Mouse (Mus musculus): ENCODE measurements around the gene Vmo1.
"Not testable (repeated sequence)": the region's sequence is repeated elsewhere in the genome, so short reads cannot be mapped to it uniquely, and the experiment has no call there.

Gene Vmo1

DNA sequence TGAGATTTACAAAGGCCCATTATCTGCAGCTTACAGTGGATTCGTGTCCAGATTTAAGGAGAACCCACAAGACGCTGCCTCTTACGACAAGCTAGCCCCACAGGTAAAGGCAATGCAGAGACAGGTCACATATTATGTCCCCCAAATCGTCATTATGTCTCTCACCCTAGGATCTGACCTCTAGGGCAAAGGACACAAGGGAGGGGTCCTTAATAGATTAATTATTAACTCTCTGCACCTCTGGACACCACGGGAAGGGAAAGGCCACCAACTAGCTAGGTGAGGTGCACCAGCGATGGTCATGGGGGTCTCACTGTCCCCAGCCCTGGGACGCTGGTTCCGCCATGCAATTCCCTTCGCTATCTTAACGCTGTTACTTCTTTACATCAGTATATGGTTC is 4.5 kb upstream of the Vmo1 start, which contains the start of gene Gltpd2:
Gltpd2 (plus strand) TSS at position 274 of the 400 bp plus-strand sequence.
- no peak for DNase-seq

DNA sequence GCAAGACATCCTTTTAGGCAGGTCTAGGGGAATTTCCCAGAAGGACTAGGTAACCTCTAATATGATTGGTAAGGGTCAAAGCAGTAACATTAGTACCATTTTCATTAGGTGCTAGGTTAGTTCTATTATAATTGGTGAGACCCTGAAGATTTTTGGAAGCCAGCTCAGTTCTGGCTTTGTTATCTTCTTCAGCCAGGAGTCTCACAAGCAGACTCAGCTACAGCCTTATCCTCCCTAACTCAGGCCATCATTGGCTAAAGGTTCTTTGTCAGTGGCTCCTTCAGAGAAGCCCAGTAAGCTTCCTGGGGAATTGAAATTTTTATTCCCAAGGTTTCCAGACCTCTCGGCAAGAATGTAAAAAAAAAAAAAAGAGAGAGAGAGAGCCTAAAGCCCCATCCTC is 4.0 kb upstream of the Vmo1 start:
- no peak for DNase-seq

- DNase-seq = peak; percentile 55 to 61
Observed at GRCm38 (mm10) chr11:70516352-70516751, 1.9 kb upstream of the Vmo1 start.

DNA sequence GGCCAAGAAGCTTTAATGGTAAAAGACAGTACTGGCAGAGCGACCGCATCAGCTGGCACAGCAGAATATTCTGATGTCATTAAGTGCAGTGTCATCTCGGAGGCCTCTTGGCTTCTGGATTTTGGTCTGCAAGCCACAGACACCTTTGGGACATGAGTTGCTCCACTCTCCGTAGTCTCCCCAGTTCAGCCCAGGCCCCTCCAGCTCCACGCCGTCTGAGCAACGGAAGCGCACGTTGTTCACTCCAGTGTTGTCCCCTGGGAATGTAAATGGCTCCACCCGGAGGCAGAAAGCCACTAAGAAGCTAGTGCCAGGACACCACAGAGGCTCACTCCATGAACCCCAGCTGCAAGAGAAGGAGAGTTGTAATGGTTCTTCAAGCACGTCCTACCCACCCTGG is 896 bp downstream of the Vmo1 start:
- no peak for DNase-seq

DNA sequence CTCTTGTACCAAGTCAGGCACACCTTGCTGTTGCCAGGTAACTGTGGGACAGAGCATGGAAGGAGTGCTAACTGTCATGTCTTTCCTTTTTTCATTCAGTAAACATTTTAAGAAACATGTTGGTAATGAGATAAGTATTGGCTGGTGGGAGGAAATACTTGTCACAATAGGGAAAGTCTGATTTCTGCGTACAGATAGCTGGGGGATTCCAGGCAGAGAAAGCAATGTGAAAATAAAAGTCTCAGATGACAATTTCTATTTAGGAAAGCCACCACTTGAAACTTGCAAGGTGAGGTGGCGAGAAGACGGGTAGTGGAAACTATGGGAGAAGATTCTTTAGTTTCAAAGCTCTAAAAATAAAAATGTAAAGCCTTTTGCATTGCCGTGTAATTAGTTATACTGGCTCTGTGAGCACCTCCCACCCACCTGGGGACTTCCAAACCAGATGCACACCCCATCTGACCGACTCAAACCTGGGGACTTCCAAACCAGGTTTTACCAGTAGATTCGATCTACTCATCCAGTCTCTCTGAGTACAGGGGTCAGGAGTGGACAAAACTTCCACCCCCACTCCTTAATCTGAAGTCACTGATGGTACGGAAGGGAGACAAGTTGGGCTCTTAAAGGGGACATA is 1.6 kb downstream of the Vmo1 start:
- no peak for DNase-seq

GRCm38 (mm10) chr11:70511825-70512224 is 2.6 kb downstream of the Vmo1 start:
- DNase-seq = no peak

DNA sequence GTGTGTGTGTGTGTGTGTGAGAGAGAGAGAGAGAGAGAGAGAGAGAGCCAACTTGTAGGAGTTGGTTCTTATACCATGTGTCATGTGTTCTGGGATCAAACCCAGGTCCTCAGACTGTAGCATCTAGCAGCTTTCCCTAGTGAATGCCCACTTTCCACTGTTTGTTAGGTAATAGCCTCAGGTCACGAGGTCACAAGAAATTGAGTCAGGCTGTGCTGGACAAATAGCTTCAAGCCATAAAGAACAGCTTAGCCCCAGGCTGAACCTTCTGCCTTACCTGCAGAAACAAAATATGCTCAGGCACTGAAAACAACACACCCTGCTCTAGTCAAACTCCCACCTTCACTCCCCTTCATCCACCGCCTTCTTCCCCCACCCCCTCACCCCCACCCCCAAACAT is 3.2 kb downstream of the Vmo1 start:
- DNase-seq = no peak

GRCm38 (mm10) chr11:70509753-70510564 is 4.5 kb downstream of the Vmo1 start:
- peak; percentile 58 to 63 for DNase-seq

- no peak for DNase-seq
Observed at GRCm38 (mm10) chr11:70506962-70507515, 7.4 kb downstream of the Vmo1 start.

- peak; percentile 73 to 74 for DNase-seq
Observed at GRCm38 (mm10) chr11:70506385-70506784, 8.0 kb downstream of the Vmo1 start.

GRCm38 (mm10) chr11:70504970-70505369 is 9.4 kb downstream of the Vmo1 start, which contains the start of gene Tm4sf5:
TSS of gene Tm4sf5 (plus strand) at chr11:70505244.
- DNase-seq = no peak

GRCm38 (mm10) chr11:70502018-70502417 is 12.4 kb downstream of the Vmo1 start:
- no peak for DNase-seq

DNA sequence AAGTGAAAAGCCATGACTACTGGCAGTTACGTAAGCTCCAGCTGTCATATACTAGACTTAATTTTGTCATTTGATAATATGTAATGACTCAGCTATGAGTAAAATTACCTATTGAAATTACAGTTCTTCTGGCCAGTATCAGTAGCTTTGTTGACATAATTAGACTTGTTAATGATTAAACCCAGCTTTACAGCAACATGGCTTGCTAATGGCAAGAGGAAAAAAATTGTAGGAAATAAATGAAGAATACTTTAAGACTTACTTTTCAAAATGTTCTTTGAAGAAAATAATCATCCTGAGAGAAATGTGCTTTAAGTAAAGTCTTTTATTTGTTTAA is 14.0 kb downstream of the Vmo1 start:
- no peak for DNase-seq

DNA sequence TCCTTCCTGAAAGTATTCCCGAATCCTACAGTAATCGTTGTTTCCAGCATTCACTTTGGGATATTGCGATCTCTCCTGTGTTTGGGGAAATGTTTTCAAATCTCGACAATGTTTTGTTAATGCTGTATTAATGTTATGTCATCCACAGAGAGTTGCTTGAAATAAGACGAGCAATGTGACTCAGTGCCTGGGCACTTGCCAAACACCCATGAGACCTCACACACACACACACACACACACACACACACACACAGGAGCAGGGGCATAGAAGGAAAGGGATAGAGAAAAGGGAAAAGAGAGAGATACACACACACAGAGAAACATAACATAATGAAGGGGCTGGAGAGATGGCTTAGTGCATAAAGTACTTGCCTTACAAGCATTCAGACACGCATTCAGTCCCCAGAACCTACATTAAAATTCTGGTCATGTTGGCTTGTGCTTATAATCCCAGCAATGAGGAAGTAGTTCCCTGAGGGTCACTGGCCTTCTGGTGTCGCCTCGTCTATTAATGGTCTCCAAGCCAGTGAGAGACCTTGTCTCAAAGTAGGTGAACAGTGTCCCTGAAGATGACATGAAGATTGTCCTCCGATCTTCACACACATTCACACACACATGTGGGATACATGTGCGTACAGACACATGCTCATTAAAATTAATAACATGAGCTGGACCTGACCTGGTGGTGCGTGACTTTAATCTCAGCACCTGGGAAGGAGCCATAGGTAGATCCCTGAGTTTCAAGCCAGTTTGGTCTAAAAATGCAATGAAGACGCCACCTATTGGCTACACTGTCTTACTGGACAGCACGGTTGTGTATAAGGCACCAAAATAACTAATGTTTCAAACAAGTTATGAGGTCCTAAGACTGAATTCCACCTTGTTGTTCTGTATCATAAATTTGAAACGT is 14.6 kb downstream of the Vmo1 start:
- DNase-seq = peak; percentile 11 to 18

GRCm38 (mm10) chr11:70489684-70490083 is 24.7 kb downstream of the Vmo1 start:
- no peak for DNase-seq

DNA sequence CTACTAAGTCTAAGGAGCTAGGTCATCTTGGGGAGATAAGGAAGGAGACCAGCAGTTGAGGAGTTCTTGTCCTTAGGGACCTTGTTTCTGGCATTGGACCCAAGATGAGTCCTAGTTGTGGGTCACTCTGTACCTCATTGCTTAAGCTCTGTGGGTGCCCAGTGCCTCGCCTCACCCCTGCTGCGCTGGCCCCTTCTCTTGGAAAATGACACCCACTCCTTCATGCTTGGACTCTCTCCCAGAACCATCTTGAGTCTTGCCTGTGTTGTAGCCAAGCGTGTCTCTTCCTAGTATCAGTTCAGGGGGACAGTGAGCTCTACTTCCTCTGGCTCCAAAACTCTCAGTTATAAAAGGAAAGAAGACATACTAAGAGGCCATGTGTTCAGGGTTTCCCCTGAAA is 25.3 kb downstream of the Vmo1 start:
- DNase-seq = no peak

DNA sequence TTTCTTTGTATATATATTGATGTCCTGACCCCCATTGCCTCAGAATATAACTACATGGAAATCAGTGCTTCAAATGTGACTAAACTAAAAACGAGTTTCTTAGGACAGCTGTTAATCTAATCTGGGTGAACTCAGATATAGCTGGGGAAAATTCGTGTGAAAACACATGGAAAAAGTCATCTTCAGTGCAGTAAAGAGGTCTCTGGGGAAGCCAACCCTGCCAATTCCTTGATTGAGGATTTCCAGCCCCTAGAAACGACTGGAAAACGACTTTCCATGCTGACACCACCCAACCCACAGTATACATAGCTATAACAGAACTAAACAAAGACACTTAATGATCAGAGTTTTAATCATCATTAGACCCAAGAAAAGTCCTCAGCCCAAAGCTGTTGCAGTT is 26.6 kb downstream of the Vmo1 start:
- no peak for DNase-seq

DNA sequence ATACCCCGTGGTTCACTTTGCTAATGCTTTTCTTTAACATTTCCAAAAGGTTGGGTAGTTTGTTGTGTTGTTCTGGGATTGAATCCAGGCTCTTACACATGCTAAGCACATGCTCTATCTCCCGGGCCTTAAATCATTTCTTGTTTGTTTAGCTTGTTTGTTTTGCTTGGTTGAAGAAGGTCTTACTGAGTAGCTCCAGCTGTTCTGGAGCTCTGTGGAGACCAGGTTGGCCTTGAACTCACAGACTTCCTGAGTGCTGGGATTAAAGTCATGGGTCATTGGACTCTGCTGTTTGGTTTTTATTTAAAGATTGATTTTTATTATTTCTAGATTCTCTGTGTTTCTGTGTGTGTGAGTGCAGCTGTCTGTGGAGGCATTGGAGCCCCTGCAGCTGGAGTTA is 28.9 kb downstream of the Vmo1 start:
- DNase-seq = no peak

- DNase-seq = no peak
Observed at GRCm38 (mm10) chr11:70474872-70475534, 39.4 kb downstream of the Vmo1 start.

- not testable (repeated sequence) for DNase-seq
Observed at GRCm38 (mm10) chr11:70473291-70473690, 41.1 kb downstream of the Vmo1 start.

DNA sequence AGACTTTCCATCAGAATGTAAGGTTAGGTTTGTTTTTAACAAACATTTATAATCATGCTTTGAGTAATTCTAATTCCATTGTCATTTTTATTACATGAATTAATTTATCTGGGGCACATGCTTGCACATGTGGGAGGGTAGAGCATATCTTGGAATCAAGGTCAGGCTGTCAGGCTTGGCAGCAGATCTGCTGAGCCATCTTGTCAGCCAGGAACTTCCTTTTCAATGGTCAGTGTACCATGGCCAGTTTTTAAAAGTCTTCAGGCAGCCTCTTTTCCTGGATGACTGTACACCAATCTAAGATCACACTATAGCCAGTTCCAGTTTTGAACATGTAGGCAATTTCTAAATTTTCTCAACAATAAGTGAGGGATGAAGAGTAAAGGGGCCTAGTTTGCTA is 41.7 kb downstream of the Vmo1 start:
- DNase-seq = no peak

GRCm38 (mm10) chr11:70469764-70470163 is 44.7 kb downstream of the Vmo1 start:
- no peak for DNase-seq

All from B cell, adult 2 months (primary cell).